In genomic region chr9:13497690-13498333, GRCm38 (mm10) we compare ENCODE assay signal across 8 mouse cellular contexts. TPM values are rescaled to one million over a fixed set of nuclear protein-coding genes. Genes with fewer than 3 reads are reported as not detected.
A peak's percentile ranks its signal among the peaks of the same experiment; 100 is the strongest.
DNase-seq lines count a peak whose midpoint lies in the region; ATAC-seq and TF ChIP-seq lines count a peak whose summit lies in the region.
"Had no signal": no experiment of that assay in that cellular context is flagged by ENCODE, and none has a peak within 500 bp of the region (broad histone marks: within the 10 kb centered on the region; RNA-seq: fewer than 3 reads in every experiment).

No protein-coding gene starts in this region.

- WGBS in heart, embryonic 16.5 days, result 35% methylated on average over 7 of the region's 7 CpGs
- WGBS in lung, embryonic 16.5 days, result 45% methylated on average over 7 of the region's 7 CpGs
- 95% methylated on average over 7 of the region's 7 CpGs for whole genome bisulfite sequencing in thymus, adult 2 months

- no peaks in the 10 kb centered on the region for H3K36me3 ChIP-seq in heart, embryonic 16.5 days (ENCODE audit: control insufficient read depth, insufficient read depth)
- no peaks in the 10 kb centered on the region for H3K36me3 ChIP-seq in lung, embryonic 16.5 days (ENCODE audit: control insufficient read depth, insufficient read depth, low read length)
- H3K36me3 ChIP-seq in thymus, adult 2 months (ENCODE audit: control insufficient read depth, insufficient read depth, low read length), result no peaks in the 10 kb centered on the region

- H3K9ac ChIP-seq in heart, embryonic 16.5 days (ENCODE audit: low read length), result no peak overlapping the region
- H3K9ac ChIP-seq in lung, embryonic 16.5 days (ENCODE audit: low read length), result no peak overlapping the region; the same call in 1 of the 2 replicates

- DNase-seq in ES-CJ7 (ENCODE audit: low read depth, low spot score), result peak; percentile 69
- peak; percentile 58 for DNase-seq in R1 (ENCODE audit: low read depth, low spot score)
- no peak for DNase-seq in thymus, adult 2 months
- DNase-seq in cerebellum, adult 11 months, result no peak
- no peak for DNase-seq in ovary, adult 18-20 months (ENCODE audit: low spot score)

- no peaks in the 10 kb centered on the region for H3K27me3 ChIP-seq in heart, embryonic 16.5 days (ENCODE audit: control insufficient read depth, insufficient read depth, low read length)
- H3K27me3 ChIP-seq in lung, embryonic 16.5 days (ENCODE audit: control insufficient read depth, insufficient read depth, low read depth, low read length), result no peaks in the 10 kb centered on the region
- H3K27me3 ChIP-seq in thymus, adult 2 months (ENCODE audit: control insufficient read depth, insufficient read depth, low read length), result no peaks in the 10 kb centered on the region

- no peak overlapping the region for H3K4me3 ChIP-seq in heart, embryonic 16.5 days (ENCODE audit: low read length)
- H3K4me3 ChIP-seq in lung, embryonic 16.5 days (ENCODE audit: low read length), result no peak overlapping the region
- H3K4me3 ChIP-seq in thymus, adult 2 months (ENCODE audit: control insufficient read depth, insufficient read depth, low read length), result no peak overlapping the region

- no peak for TF ChIP-seq CTCF in thymus, adult 2 months (IDR thresholded peaks at IDR 0.05; ENCODE audit: borderline replicate concordance, control insufficient read depth, extremely low read depth, insufficient read depth, low read length, poor library complexity)

- H3K4me1 ChIP-seq in heart, embryonic 16.5 days (ENCODE audit: control insufficient read depth, insufficient read depth, low read length), result peaks cover 26% of the 10 kb centered on the region
- H3K4me1 ChIP-seq in lung, embryonic 16.5 days (replicated peaks; ENCODE audit: control insufficient read depth, insufficient read depth, low read length), result peaks cover 23% of the 10 kb centered on the region
- no peaks in the 10 kb centered on the region for H3K4me1 ChIP-seq in thymus, adult 2 months (replicated peaks; ENCODE audit: control insufficient read depth, insufficient read depth, low read length)

- H3K27ac ChIP-seq in heart, embryonic 16.5 days (ENCODE audit: low read length), result peak overlapping the region; percentile 84
- peak overlapping the region; percentile 52; the same call in 1 of the 2 replicates for H3K27ac ChIP-seq in lung, embryonic 16.5 days (ENCODE audit: low read length)
- H3K27ac ChIP-seq in thymus, adult 2 months (ENCODE audit: control insufficient read depth, insufficient read depth, low read length), result no peak overlapping the region

- TF ChIP-seq POLR2A in thymus, adult 2 months (IDR thresholded peaks at IDR 0.05; ENCODE audit: control insufficient read depth, extremely low read depth, insufficient read depth, low read length, poor library complexity), result no peak

- peak; percentile 69 for ATAC-seq in heart, embryonic 16.5 days (replicated peaks; ENCODE audit: extremely low read depth, insufficient read depth, low FRiP score)
- peak; percentile 56; the same call in 1 of the 2 replicates for ATAC-seq in lung, embryonic 16.5 days (ENCODE audit: low read depth)

- H3K4me2 ChIP-seq in heart, embryonic 16.5 days (ENCODE audit: low read depth, low read length), result 0 out of 2 replicates have a peak overlapping the region, but pooled peaks have one; percentile 18
- H3K4me2 ChIP-seq in lung, embryonic 16.5 days (ENCODE audit: low read depth, low read length), result no peak overlapping the region

- H3K9me3 ChIP-seq in heart, embryonic 16.5 days (replicated peaks; ENCODE audit: control insufficient read depth, low read length), result no peaks in the 10 kb centered on the region
- no peaks in the 10 kb centered on the region for H3K9me3 ChIP-seq in lung, embryonic 16.5 days (ENCODE audit: control insufficient read depth, low read length)

RNA-seq across cellular contexts. Expression of gene Gm17571, which starts 51.3 kb away (rescaled TPM):
- polyA plus RNA-seq in heart, embryonic 16.5 days (2015; fragmentation: Nextera tagmentation; extraction: Ambion mirVana), result not detected in 2 replicates
- not detected in 2 replicates for polyA plus RNA-seq in lung, embryonic 16.5 days (2015; fragmentation: Nextera tagmentation; extraction: Ambion mirVana)
- polyA plus RNA-seq in thymus, adult 2 months (2012; rRNA removed), result not detected in 2 replicates
- polyA plus RNA-seq: cortical plate, adult 2 months had no signal

Comparison
In these comparisons a context has a peak if more than half of its experiments do, and no peak if none do; other contexts are left out.
1. DNase-seq: peak in ES-CJ7 (single experiment) and R1 (single experiment); none in thymus, adult 2 months (single experiment), cerebellum, adult 11 months (single experiment) and ovary, adult 18-20 months (single experiment).